Mouse (Mus musculus) embryonic facial prominence, embryonic 10.5 days (tissue): ENCODE data around the gene Otulin. TPM values are rescaled to one million over a fixed set of nuclear protein-coding genes. Genes with fewer than 3 reads are reported as not detected.
A peak's percentile ranks its signal among the peaks of the same experiment; 100 is the strongest.

Source experiments
- DNase-seq: peaks from one replicate; pipeline ENCODE4 v3.0.0-alpha.2; 2017; ENCODE audit warnings: low spot score
- H3K27ac ChIP-seq: fragments of 300-500 bp; sonication (generic); replicated peaks from 2 replicates; pipeline ENCODE4 v1.5.1; 2016; ENCODE audit warnings: mild to moderate bottlenecking
- H3K27me3 ChIP-seq: fragments of 300-500 bp; sonication (generic); replicated peaks from 2 replicates; pipeline ENCODE4 v1.6.1; 2016; ENCODE audit warnings: low read depth, mild to moderate bottlenecking; ENCODE audit not compliant: poor library complexity, severe bottlenecking
- H3K36me3 ChIP-seq: fragments of 300-500 bp; sonication (generic); replicated peaks from 2 replicates; pipeline ENCODE4 v1.6.1; 2016; ENCODE audit warnings: mild to moderate bottlenecking, moderate library complexity
- H3K4me1 ChIP-seq: fragments of 300-500 bp; sonication (generic); 2 replicates; pipeline ENCODE4 v1.6.1; 2016
- H3K4me3 ChIP-seq: fragments of 300-500 bp; sonication (generic); 2 replicates; pipeline ENCODE4 v1.5.1; 2016; ENCODE audit warnings: mild to moderate bottlenecking, moderate library complexity
- H3K9me3 ChIP-seq: fragments of 300-500 bp; sonication (generic); 2 replicates; pipeline ENCODE4 v1.6.1; 2016; ENCODE audit warnings: mild to moderate bottlenecking
- WGBS: fragments of 180-500 bp; shearing (Covaris S2); methylation state at CpG from one replicate; pipeline ENCODE4 v1.1.7; 2016; 5-methylcytosine and 5-hydroxymethylcytosine counted together
- polyA plus RNA-seq: library from polyadenylated mRNA; unstranded; fragments of >200 nt; fragmentation: Nextera tagmentation; extraction: Ambion mirVana; gene quantifications from 2 replicates; pipeline ENCODE4 v1.2.1, GENCODE M21; 2016

Otulin gene
- polyA plus RNA-seq, 1 experiment from 2014 or later: 27.7 TPM

GRCm38 (mm10) chr15:27668557-27668956 lies 38.1 kb upstream of the Otulin start:
- H3K4me1 ChIP-seq: peaks cover 13% of the 10 kb centered on the region
- H3K9me3 ChIP-seq: no peaks in the 10 kb centered on the region
- no peak overlapping the region for H3K4me3 ChIP-seq
- no peaks in the 10 kb centered on the region for H3K27me3 ChIP-seq
- 85% methylated on average over 7 of the region's 7 CpGs for WGBS
- H3K27ac ChIP-seq: no peak overlapping the region
- DNase-seq: no peak
- no peaks in the 10 kb centered on the region for H3K36me3 ChIP-seq

GRCm38 (mm10) chr15:27668001-27668461 lies 37.5 kb upstream of the Otulin start:
- H3K36me3 ChIP-seq: no peaks in the 10 kb centered on the region
- H3K4me3 ChIP-seq: no peak overlapping the region
- no peak overlapping the region for H3K27ac ChIP-seq
- DNase-seq: no peak
- no peaks in the 10 kb centered on the region for H3K27me3 ChIP-seq
- H3K4me1 ChIP-seq: peaks cover 13% of the 10 kb centered on the region
- H3K9me3 ChIP-seq: no peaks in the 10 kb centered on the region
- 83% methylated on average over 9 of the region's 9 CpGs for WGBS

- Histone ChIP-seq H3K9me3 (no peaks in the 10 kb centered on the region), H3K36me3 (no peaks in the 10 kb centered on the region), H3K4me3 (no peak overlapping the region), H3K4me1 (peaks cover 9% of the 10 kb centered on the region), H3K27me3 (no peaks in the 10 kb centered on the region), H3K27ac (no peak overlapping the region)
- no peak for DNase-seq
- WGBS: 71% methylated on average over 9 of the region's 9 CpGs
These were observed 36.5 kb upstream of the Otulin start for GRCm38 (mm10) chr15:27666911-27667539.

- H3K4me3 ChIP-seq: no peak overlapping the region
These were observed 35.0 kb upstream of the Otulin start for GRCm38 (mm10) chr15:27665392-27665911.

GRCm38 (mm10) chr15:27664126-27664525 lies 33.6 kb upstream of the Otulin start:
- Histone ChIP-seq H3K4me1 (peaks cover 5% of the 10 kb centered on the region), H3K9me3 (no peaks in the 10 kb centered on the region), H3K4me3 (no peak overlapping the region), H3K36me3 (no peaks in the 10 kb centered on the region), H3K27ac (no peak overlapping the region), H3K27me3 (no peaks in the 10 kb centered on the region)
- WGBS: 91% methylated on average over 9 of the region's 9 CpGs
- no peak for DNase-seq

More at GRCm38 (mm10) chr15:27665392-27665911, 35.0 kb upstream of the Otulin start:
- Histone ChIP-seq H3K9me3 (no peaks in the 10 kb centered on the region), H3K4me1 (peaks cover 5% of the 10 kb centered on the region), H3K27me3 (no peaks in the 10 kb centered on the region), H3K36me3 (no peaks in the 10 kb centered on the region), H3K27ac (no peak overlapping the region)
- WGBS: 65% methylated on average over 21 of the region's 21 CpGs
- DNase-seq: peak; percentile 25

GRCm38 (mm10) chr15:27662699-27663098 lies 32.2 kb upstream of the Otulin start:
- Histone ChIP-seq H3K36me3 (no peaks in the 10 kb centered on the region), H3K4me1 (peaks cover 5% of the 10 kb centered on the region), H3K9me3 (no peaks in the 10 kb centered on the region), H3K27me3 (no peaks in the 10 kb centered on the region), H3K4me3 (no peak overlapping the region), H3K27ac (no peak overlapping the region)
- DNase-seq: no peak
- WGBS: 58% methylated on average over 1 of the region's 1 CpGs

GRCm38 (mm10) chr15:27661696-27662095 lies 31.2 kb upstream of the Otulin start:
- no peak for DNase-seq
- WGBS: 94% methylated on average over 6 of the region's 6 CpGs
- H3K36me3 ChIP-seq: no peaks in the 10 kb centered on the region
- H3K27me3 ChIP-seq: no peaks in the 10 kb centered on the region
- H3K4me3 ChIP-seq: no peak overlapping the region
- peaks cover 5% of the 10 kb centered on the region for H3K4me1 ChIP-seq
- H3K9me3 ChIP-seq: no peaks in the 10 kb centered on the region
- no peak overlapping the region for H3K27ac ChIP-seq

GRCm38 (mm10) chr15:27659592-27660244 lies 29.2 kb upstream of the Otulin start:
- DNase-seq: peak; percentile 89
- Histone ChIP-seq H3K27me3 (no peaks in the 10 kb centered on the region), H3K36me3 (no peaks in the 10 kb centered on the region), H3K4me3 (no peak overlapping the region), H3K9me3 (no peaks in the 10 kb centered on the region), H3K27ac (no peak overlapping the region), H3K4me1 (no peaks in the 10 kb centered on the region)
- 41% methylated on average over 17 of the region's 17 CpGs for WGBS

GRCm38 (mm10) chr15:27659143-27659542 lies 28.6 kb upstream of the Otulin start:
- H3K27me3 ChIP-seq: no peaks in the 10 kb centered on the region
- no peak for DNase-seq
- H3K36me3 ChIP-seq: no peaks in the 10 kb centered on the region
- H3K4me1 ChIP-seq: no peaks in the 10 kb centered on the region
- 85% methylated on average over 5 of the region's 5 CpGs for WGBS
- H3K4me3 ChIP-seq: no peak overlapping the region
- no peak overlapping the region for H3K27ac ChIP-seq
- H3K9me3 ChIP-seq: no peaks in the 10 kb centered on the region

- Histone ChIP-seq H3K9me3 (no peaks in the 10 kb centered on the region), H3K27ac (no peak overlapping the region), H3K27me3 (no peaks in the 10 kb centered on the region), H3K4me3 (no peak overlapping the region), H3K36me3 (no peaks in the 10 kb centered on the region), H3K4me1 (no peaks in the 10 kb centered on the region)
- DNase-seq: no peak
- WGBS: 92% methylated on average over 4 of the region's 4 CpGs
These were observed 27.9 kb upstream of the Otulin start for GRCm38 (mm10) chr15:27658356-27658755.

GRCm38 (mm10) chr15:27657866-27658265 lies 27.4 kb upstream of the Otulin start:
- H3K36me3 ChIP-seq: no peaks in the 10 kb centered on the region
- DNase-seq: no peak
- H3K4me3 ChIP-seq: no peak overlapping the region
- 93% methylated on average over 10 of the region's 10 CpGs for WGBS
- H3K27ac ChIP-seq: no peak overlapping the region
- no peaks in the 10 kb centered on the region for H3K27me3 ChIP-seq
- H3K4me1 ChIP-seq: no peaks in the 10 kb centered on the region
- H3K9me3 ChIP-seq: no peaks in the 10 kb centered on the region

- no peaks in the 10 kb centered on the region for H3K36me3 ChIP-seq
- no peaks in the 10 kb centered on the region for H3K9me3 ChIP-seq
- no peak overlapping the region for H3K4me3 ChIP-seq
- 83% methylated on average over 9 of the region's 9 CpGs for WGBS
- H3K27ac ChIP-seq: no peak overlapping the region
- no peaks in the 10 kb centered on the region for H3K4me1 ChIP-seq
- DNase-seq: no peak
- no peaks in the 10 kb centered on the region for H3K27me3 ChIP-seq
These were observed 26.1 kb upstream of the Otulin start for GRCm38 (mm10) chr15:27656626-27657025.

GRCm38 (mm10) chr15:27655015-27655414 lies 24.5 kb upstream of the Otulin start:
- 17% methylated on average over 5 of the region's 5 CpGs for WGBS

More at GRCm38 (mm10) chr15:27655015-27655414, 24.5 kb upstream of the Otulin start:
- Histone ChIP-seq H3K4me1 (no peaks in the 10 kb centered on the region), H3K36me3 (no peaks in the 10 kb centered on the region), H3K4me3 (no peak overlapping the region), H3K27ac (no peak overlapping the region), H3K9me3 (no peaks in the 10 kb centered on the region), H3K27me3 (no peaks in the 10 kb centered on the region)
- peak; percentile 79 for DNase-seq
